Mouse (Mus musculus) G1E (cell line): Measurements from ENCODE around the gene Gm42791. TPM values are rescaled to one million over a fixed set of nuclear protein-coding genes. Genes with fewer than 3 reads are reported as not detected.

Experiments
- ATAC-seq: 2 replicates; pipeline ENCODE4 v1.8.0; 2016; ENCODE audit warnings: mild to moderate bottlenecking; ENCODE audit not compliant: insufficient number of reproducible peaks, poor library complexity, low FRiP score, severe bottlenecking; ENCODE audit errors: extremely low read depth
- DNase-seq: peaks from one replicate; pipeline ENCODE4 v3.0.0; 2012; ENCODE audit warnings: low spot score
- H3K27me3 ChIP-seq: 2 replicates; pipeline ENCODE4 v1.6.1; 2012; ENCODE audit warnings: mild to moderate bottlenecking, low read length, inconsistent platforms; ENCODE audit not compliant: insufficient read depth
- H3K36me3 ChIP-seq: replicated peaks from 2 replicates; pipeline ENCODE3; 2012; ENCODE audit warnings: mild to moderate bottlenecking, inconsistent platforms
- H3K4me1 ChIP-seq: 2 replicates; pipeline ENCODE4 v1.6.1; 2012; ENCODE audit warnings: low read depth, low read length, inconsistent platforms, mixed read lengths; ENCODE audit not compliant: insufficient read depth
- H3K4me3 ChIP-seq: 2 replicates; pipeline ENCODE4 v1.5.1; 2012; ENCODE audit warnings: low read depth, mild to moderate bottlenecking, inconsistent platforms, low read length, moderate library complexity, mixed read lengths
- H3K9me3 ChIP-seq: replicated peaks from 2 replicates; pipeline ENCODE4 v1.6.1; 2012; ENCODE audit warnings: inconsistent platforms
- CTCF ChIP-seq: IDR thresholded peaks from 2 replicates; pipeline ENCODE4 v1.5.1; 2012; ENCODE audit warnings: low read depth, low read length, inconsistent platforms, mixed read lengths
- GATA1 ChIP-seq: IDR thresholded peaks from 2 replicates; pipeline ENCODE4 v1.6.1; 2012; ENCODE audit warnings: borderline replicate concordance, low read length, inconsistent platforms, mixed read lengths
- GATA2 ChIP-seq: IDR thresholded peaks from 2 replicates; pipeline ENCODE4 v1.6.1; 2012; ENCODE audit warnings: low read depth, low read length, inconsistent platforms, borderline replicate concordance
- POLR2AphosphoS5 ChIP-seq: IDR thresholded peaks from 2 replicates; pipeline ENCODE4 v1.6.1; 2012; ENCODE audit warnings: low read depth, low read length, inconsistent platforms; ENCODE audit not compliant: insufficient replicate concordance
- TAL1 ChIP-seq: conservative IDR thresholded peaks from 2 replicates; pipeline ENCODE4 v1.6.1; 2012; ENCODE audit warnings: low read depth, low read length, inconsistent platforms, mixed read lengths
- polyA plus RNA-seq: library from polyadenylated mRNA; stranded (reverse); fragments of >175 nt; gene quantifications from 2 replicates; pipeline ENCODE4 v1.2.3, GENCODE M21; 2012
- total RNA-seq, 2 experiments: library from RNA; stranded (forward) in 1 of 2; stranded (reverse) in 1 of 2; fragments of 200-1000 nt in 1 of 2; fragments of >200 nt in 1 of 2; fragmentation: Nextera tagmentation in 1 of 2; gene quantifications; 2 replicates each; pipeline ENCODE4 v1.2.3; 2014 to 2017

Gm42791 gene
- total and polyA plus RNA-seq, 3 experiments: not detected

DNA sequence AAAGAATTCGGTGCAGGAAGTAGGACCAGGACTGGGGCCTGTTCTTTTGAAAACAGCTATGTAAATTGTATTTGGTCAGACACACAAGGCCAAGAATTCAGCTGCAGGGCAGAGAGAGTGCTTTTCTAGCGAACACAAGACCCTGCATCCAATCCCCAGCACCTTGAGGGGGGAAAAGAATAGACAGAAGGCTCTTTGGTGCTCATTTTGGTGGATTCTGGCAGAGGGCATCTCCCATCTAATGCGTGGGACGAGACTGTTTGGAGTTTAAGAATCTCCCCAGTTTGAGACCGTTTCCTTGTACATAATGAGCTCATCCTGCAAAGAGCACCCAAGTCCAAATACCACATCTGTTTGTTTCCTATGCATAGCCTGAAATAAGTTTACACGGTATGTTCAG, 28.6 kb downstream of the Gm42791 start:
- Histone ChIP-seq H3K9me3 (peaks cover 32% of the 10 kb centered on the region), H3K4me1 (no peaks in the 10 kb centered on the region), H3K27me3 (no peaks in the 10 kb centered on the region), H3K36me3 (no peaks in the 10 kb centered on the region), H3K4me3 (no peak overlapping the region)
- DNase-seq (no peak), ATAC-seq (no peak)
- TF ChIP-seq CTCF: no peak
- TF ChIP-seq POLR2AphosphoS5: no peak
- TF ChIP-seq GATA1: no peak
- TF ChIP-seq GATA2: no peak
- no peak for TF ChIP-seq TAL1

DNA sequence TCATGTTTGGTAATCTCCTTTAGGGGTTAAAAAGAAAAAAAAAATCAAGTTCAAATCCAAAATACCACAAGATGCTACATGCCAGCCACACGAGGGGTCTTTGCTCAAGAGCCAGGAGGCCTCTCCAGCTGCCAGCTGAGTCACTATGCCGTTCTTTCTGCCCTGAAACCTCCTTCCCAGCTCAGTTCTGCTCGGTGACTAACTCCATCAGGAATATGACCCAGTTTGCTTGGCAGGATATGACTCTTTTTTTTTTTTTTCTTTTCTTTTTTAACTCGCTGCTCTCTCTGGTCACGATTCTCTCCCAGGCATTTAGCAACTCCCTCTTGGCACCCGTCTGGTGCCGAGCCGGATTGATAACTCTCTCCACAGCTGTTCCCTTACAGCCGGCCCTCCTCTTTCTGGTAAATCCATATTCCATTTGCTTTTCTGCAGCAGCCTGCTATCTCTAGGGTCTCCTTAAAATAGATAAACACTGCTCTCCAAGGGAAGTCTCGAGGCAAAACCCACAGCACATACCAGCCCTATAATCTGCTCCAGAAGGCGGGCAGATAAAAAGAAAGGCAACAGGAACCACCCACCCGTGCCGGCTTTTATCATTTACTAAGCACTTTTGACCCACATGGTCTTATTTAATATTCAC, 29.1 kb downstream of the Gm42791 start:
- DNase-seq (no peak), ATAC-seq (no peak)
- no peaks in the 10 kb centered on the region for H3K27me3 ChIP-seq
- no peaks in the 10 kb centered on the region for H3K36me3 ChIP-seq
- peaks cover 32% of the 10 kb centered on the region for H3K9me3 ChIP-seq
- TF ChIP-seq GATA2 (no peak), TAL1 (no peak), CTCF (no peak), POLR2AphosphoS5 (no peak), GATA1 (no peak)
- H3K4me1 ChIP-seq: no peaks in the 10 kb centered on the region
- no peak overlapping the region for H3K4me3 ChIP-seq

- H3K36me3 ChIP-seq: no peaks in the 10 kb centered on the region
- H3K4me3 ChIP-seq: no peak overlapping the region
- ATAC-seq (no peak), DNase-seq (no peak)
- H3K9me3 ChIP-seq: peaks cover 39% of the 10 kb centered on the region
- H3K4me1 ChIP-seq: no peaks in the 10 kb centered on the region
- H3K27me3 ChIP-seq: no peaks in the 10 kb centered on the region
- TF ChIP-seq TAL1 (no peak), CTCF (no peak)
These were observed 29.8 kb downstream of the Gm42791 start for GRCm38 (mm10) chr5:148965089-148965591.

DNA sequence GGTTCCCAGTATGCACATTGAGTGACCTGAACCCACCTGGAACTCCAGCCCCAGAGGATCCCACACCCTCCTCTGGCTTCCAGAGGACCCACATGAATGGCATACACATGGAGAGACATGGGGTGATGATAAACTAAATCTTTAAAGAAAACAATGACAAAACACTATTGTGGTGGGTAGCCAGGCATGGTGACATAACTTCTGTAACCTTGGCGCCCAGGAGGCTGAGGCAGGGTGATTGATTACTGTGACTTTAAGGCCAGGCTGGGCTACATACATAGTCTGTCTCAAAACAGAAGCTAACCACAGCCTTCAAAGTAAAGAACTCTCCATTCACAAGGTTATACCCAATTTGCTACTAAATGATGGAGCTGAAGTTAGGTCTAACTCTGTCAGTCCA, 30.7 kb downstream of the Gm42791 start:
- no peak overlapping the region for H3K4me3 ChIP-seq
- TF ChIP-seq GATA2 (no peak), GATA1 (no peak), CTCF (no peak), TAL1 (no peak)
- no peaks in the 10 kb centered on the region for H3K27me3 ChIP-seq
- no peaks in the 10 kb centered on the region for H3K36me3 ChIP-seq
- no peak for ATAC-seq
- DNase-seq: no peak
- no peaks in the 10 kb centered on the region for H3K4me1 ChIP-seq
- H3K9me3 ChIP-seq: peaks cover 37% of the 10 kb centered on the region

GRCm38 (mm10) chr5:148960211-148960610, 34.7 kb downstream of the Gm42791 start:
- ATAC-seq: no peak
- no peak for DNase-seq
- Histone ChIP-seq H3K36me3 (no peaks in the 10 kb centered on the region), H3K4me1 (no peaks in the 10 kb centered on the region), H3K4me3 (no peak overlapping the region), H3K27me3 (no peaks in the 10 kb centered on the region), H3K9me3 (peaks cover 44% of the 10 kb centered on the region)
- TF ChIP-seq GATA2 (no peak), GATA1 (no peak), POLR2AphosphoS5 (no peak), TAL1 (no peak), CTCF (no peak)

DNA sequence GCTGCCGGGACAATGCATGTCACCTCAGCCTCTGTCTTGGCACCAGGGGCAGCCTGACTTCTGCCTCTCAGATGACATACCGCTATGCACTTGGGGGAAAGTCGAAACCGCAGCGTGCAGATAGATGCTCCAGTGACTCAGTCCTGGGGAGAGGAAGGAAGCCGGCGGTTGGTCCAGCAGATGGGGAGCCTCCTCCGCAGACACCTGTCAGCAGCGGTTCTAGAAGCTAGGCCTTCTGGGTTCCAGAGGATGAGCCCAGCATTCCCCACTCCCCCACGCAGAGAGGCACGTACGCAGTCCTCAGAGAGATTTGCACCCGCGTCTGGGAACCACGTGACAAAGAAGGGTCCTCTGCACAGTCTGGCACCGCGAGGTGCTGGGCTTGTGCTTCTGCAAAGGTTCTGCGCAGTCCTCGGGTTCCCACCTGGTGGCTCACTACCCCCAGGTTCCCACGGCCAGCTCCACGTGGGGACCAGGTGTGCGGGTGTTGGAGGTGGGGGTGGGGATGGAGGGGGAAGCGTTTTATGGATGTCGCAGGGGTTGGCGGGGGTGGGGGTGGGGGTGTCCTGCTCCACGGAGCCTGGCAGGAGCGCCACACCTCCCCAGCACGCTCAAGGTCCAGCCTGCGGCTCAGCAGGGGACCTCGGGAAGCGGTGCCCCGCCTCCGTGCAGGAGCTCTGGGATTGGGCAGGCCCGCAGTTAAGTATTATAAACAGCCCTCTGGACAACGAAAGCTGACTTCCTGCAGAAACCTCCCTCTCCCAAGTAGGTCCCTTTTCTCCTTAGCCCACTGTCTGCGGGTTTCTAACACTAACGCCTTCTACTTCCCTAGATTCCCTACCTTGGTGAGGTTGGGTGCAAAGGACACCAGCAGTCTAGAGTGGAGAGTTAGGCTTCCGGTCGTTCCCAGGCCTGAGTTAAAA, 35.6 kb downstream of the Gm42791 start:
- ATAC-seq: no peak
- Histone ChIP-seq H3K4me3 (no peak overlapping the region), H3K9me3 (peaks cover 49% of the 10 kb centered on the region), H3K27me3 (no peaks in the 10 kb centered on the region), H3K36me3 (no peaks in the 10 kb centered on the region), H3K4me1 (no peaks in the 10 kb centered on the region)
- DNase-seq: no peak
- TF ChIP-seq CTCF (no peak), GATA1 (no peak), GATA2 (no peak), POLR2AphosphoS5 (no peak), TAL1 (no peak)
